In genomic region chr19:24225305-24225696, GRCm38 (mm10) we compare ENCODE assay signal across 8 mouse cellular contexts. TPM values are rescaled to one million over a fixed set of nuclear protein-coding genes. Genes with fewer than 3 reads are reported as not detected.
DNase-seq lines count a peak whose midpoint lies in the region; ATAC-seq and TF ChIP-seq lines count a peak whose summit lies in the region.

No protein-coding gene starts in this region.

- no peaks in the 10 kb centered on the region for H3K36me3 ChIP-seq in neural tube, embryonic 11.5 days (ENCODE audit: control insufficient read depth, insufficient read depth, low read length)
- no peaks in the 10 kb centered on the region for H3K36me3 ChIP-seq in limb, embryonic 12.5 days
- no peaks in the 10 kb centered on the region for H3K36me3 ChIP-seq in midbrain, embryonic 11.5 days (ENCODE audit: control insufficient read depth, insufficient read depth, low read length)

- H3K4me3 ChIP-seq in neural tube, embryonic 11.5 days (ENCODE audit: low read depth, low read length): peak overlapping the region; percentile 42
- peak overlapping the region; percentile 33 for H3K4me3 ChIP-seq in embryonic fibroblast, embryonic 13.5 days (ENCODE audit: insufficient read depth, low read length)
- peak overlapping the region; percentile 48 for H3K4me3 ChIP-seq in limb, embryonic 12.5 days (replicated peaks)
- H3K4me3 ChIP-seq in midbrain, embryonic 11.5 days (ENCODE audit: low read depth, low read length): peak overlapping the region; percentile 47

- H3K9ac ChIP-seq in neural tube, embryonic 11.5 days (ENCODE audit: low read length): no peak overlapping the region
- no peak overlapping the region for H3K9ac ChIP-seq in limb, embryonic 12.5 days (replicated peaks)
- peak overlapping the region; percentile 55; the same call in 1 of the 2 replicates for H3K9ac ChIP-seq in midbrain, embryonic 11.5 days (ENCODE audit: low read length)

- no peaks in the 10 kb centered on the region for H3K9me3 ChIP-seq in neural tube, embryonic 11.5 days (ENCODE audit: control insufficient read depth, low read length)
- no peaks in the 10 kb centered on the region for H3K9me3 ChIP-seq in limb, embryonic 12.5 days
- H3K9me3 ChIP-seq in midbrain, embryonic 11.5 days (ENCODE audit: control insufficient read depth, low read length): no peaks in the 10 kb centered on the region

- peak overlapping the region; percentile 76 for H3K4me2 ChIP-seq in neural tube, embryonic 11.5 days (ENCODE audit: low read depth)
- peak overlapping the region; percentile 86 for H3K4me2 ChIP-seq in limb, embryonic 12.5 days
- H3K4me2 ChIP-seq in midbrain, embryonic 11.5 days: peak overlapping the region; percentile 85

- H3K27ac ChIP-seq in neural tube, embryonic 11.5 days (ENCODE audit: low read depth, low read length): no peak overlapping the region
- no peak overlapping the region for H3K27ac ChIP-seq in embryonic fibroblast, embryonic 13.5 days (ENCODE audit: insufficient read depth, low read length)
- H3K27ac ChIP-seq in limb, embryonic 12.5 days: no peak overlapping the region
- no peak overlapping the region for H3K27ac ChIP-seq in midbrain, embryonic 11.5 days (ENCODE audit: low read depth, low read length)

- no peaks in the 10 kb centered on the region for H3K4me1 ChIP-seq in neural tube, embryonic 11.5 days (ENCODE audit: control insufficient read depth, insufficient read depth, low read length)
- H3K4me1 ChIP-seq in embryonic fibroblast, embryonic 13.5 days (ENCODE audit: control insufficient read depth, insufficient read depth, low read length): no peaks in the 10 kb centered on the region
- H3K4me1 ChIP-seq in limb, embryonic 12.5 days (replicated peaks): peaks cover 15% of the 10 kb centered on the region
- peaks cover 6% of the 10 kb centered on the region; the same call in 1 of the 2 replicates for H3K4me1 ChIP-seq in midbrain, embryonic 11.5 days (ENCODE audit: control insufficient read depth, insufficient read depth, low read length)

- H3K27me3 ChIP-seq in neural tube, embryonic 11.5 days (ENCODE audit: control insufficient read depth, insufficient read depth, low read length): peaks cover 19% of the 10 kb centered on the region
- peaks cover 50% of the 10 kb centered on the region for H3K27me3 ChIP-seq in limb, embryonic 12.5 days
- H3K27me3 ChIP-seq in midbrain, embryonic 11.5 days (ENCODE audit: control insufficient read depth, insufficient read depth, low read length): peaks cover 30% of the 10 kb centered on the region

- DNase-seq in neural tube, embryonic 11.5 days (ENCODE audit: low spot score): peak; percentile 38
- DNase-seq in neural tube, embryonic 10.5 days (ENCODE audit: extremely low spot score, low spot score): no peak
- DNase-seq in midbrain, embryonic 11.5 days (ENCODE audit: low spot score, missing footprints): peak; percentile 92
- DNase-seq in urinary bladder, adult 2 months (ENCODE audit: low spot score): peak; percentile 44
- DNase-seq in spleen, postnatal 4 days (ENCODE audit: low spot score in 2 of 2): no peak

- TF ChIP-seq POLR2A in embryonic fibroblast, embryonic 13.5 days (IDR thresholded peaks at IDR 0.05; ENCODE audit: low read depth, low read length): no peak

- ATAC-seq in neural tube, embryonic 11.5 days (ENCODE audit: insufficient read depth, low FRiP score, low TSS enrichment): no peak
- ATAC-seq in hematopoietic stem cell, adult 5-6 weeks (replicated peaks in 1 of 2; ENCODE audit: insufficient read depth in 1 of 2, low FRiP score in 2 of 2, low TSS enrichment in 1 of 2, low read depth in 1 of 2, poor library complexity in 2 of 2, severe bottlenecking in 2 of 2): peak; percentile 48 to 67
- ATAC-seq in limb, embryonic 12.5 days (ENCODE audit: insufficient number of reproducible peaks, insufficient read depth, low FRiP score, low TSS enrichment, low read depth): no peak
- ATAC-seq in midbrain, embryonic 11.5 days (ENCODE audit: low FRiP score): no peak; the same call in 1 of the 2 replicates

- 1% methylated on average over 17 of the region's 17 CpGs for WGBS in neural tube, embryonic 11.5 days
- under 1% methylated on average over 17 of the region's 17 CpGs for WGBS in limb, embryonic 12.5 days
- 1% methylated on average over 17 of the region's 17 CpGs for WGBS in midbrain, embryonic 11.5 days

- no peak for TF ChIP-seq CTCF in embryonic fibroblast, embryonic 13.5 days (IDR thresholded peaks at IDR 0.05; ENCODE audit: borderline replicate concordance, insufficient read depth, low read length)

RNA-seq across cellular contexts. Expression of gene Tjp2, which starts 0.5 kb away (rescaled TPM):
- 31.9 and 32.5 TPM in 2 replicates for polyA plus RNA-seq in neural tube, embryonic 11.5 days (2014; fragmentation: Nextera tagmentation; extraction: Ambion mirVana)
- polyA plus RNA-seq in embryonic fibroblast, embryonic 13.5 days (2011; ENCODE audit: insufficient read length, low read depth, missing spikeins): 8.5 and 12.3 TPM in 2 replicates
- total RNA-seq in hematopoietic stem cell, adult 5-6 weeks (2017): 13.5 and 13.7 TPM in 2 replicates
- polyA plus RNA-seq in limb, embryonic 12.5 days (2016; fragmentation: Nextera tagmentation; extraction: Ambion mirVana): 27.7 and 28.6 TPM in 2 replicates
- 22.3 and 23.0 TPM in 2 replicates for polyA plus RNA-seq in midbrain, embryonic 11.5 days (2014; fragmentation: Nextera tagmentation; extraction: Ambion mirVana)
- polyA plus RNA-seq in urinary bladder, adult 2 months (2012; rRNA removed): 32.2 and 35.7 TPM in 2 replicates

RNA-seq across cellular contexts. Expression of gene Fxn, which starts 55.1 kb away (rescaled TPM):
- 47.6 and 49.1 TPM in 2 replicates for polyA plus RNA-seq in neural tube, embryonic 11.5 days (2014; fragmentation: Nextera tagmentation; extraction: Ambion mirVana)
- 5.9 and 7.9 TPM in 2 replicates for polyA plus RNA-seq in embryonic fibroblast, embryonic 13.5 days (2011; ENCODE audit: insufficient read length, low read depth, missing spikeins)
- total RNA-seq in hematopoietic stem cell, adult 5-6 weeks (2017): 27.8 and 29.7 TPM in 2 replicates
- 63.3 and 64.1 TPM in 2 replicates for polyA plus RNA-seq in limb, embryonic 12.5 days (2016; fragmentation: Nextera tagmentation; extraction: Ambion mirVana)
- polyA plus RNA-seq in midbrain, embryonic 11.5 days (2014; fragmentation: Nextera tagmentation; extraction: Ambion mirVana): 46.8 and 47.6 TPM in 2 replicates
- 9.1 and 10.5 TPM in 2 replicates for polyA plus RNA-seq in urinary bladder, adult 2 months (2012; rRNA removed)

Comparison
In these comparisons a context has a peak if more than half of its experiments do, and no peak if none do; other contexts are left out.
1. DNase-seq: peak in neural tube, embryonic 11.5 days (single experiment), midbrain, embryonic 11.5 days (single experiment) and urinary bladder, adult 2 months (single experiment); none in neural tube, embryonic 10.5 days (single experiment) and spleen, postnatal 4 days (0 of 2).
2. ATAC-seq: peak in hematopoietic stem cell, adult 5-6 weeks (2 of 2); none in neural tube, embryonic 11.5 days (single experiment), limb, embryonic 12.5 days (single experiment) and midbrain, embryonic 11.5 days (single experiment).
3. Peak in every context shown above with its lines, with median percentiles within 50 percentile points of each other: H3K4me2 ChIP-seq and H3K4me3 ChIP-seq.